ENCODE assay signal across 26 mouse cellular contexts in genomic region chr16:18231047-18231446, GRCm38 (mm10). TPM values are rescaled to one million over a fixed set of nuclear protein-coding genes. Genes with fewer than 3 reads are reported as not detected.
DNase-seq lines count a peak whose midpoint lies in the region; ATAC-seq and TF ChIP-seq lines count a peak whose summit lies in the region.
"Had no signal": no experiment of that assay in that cellular context is flagged by ENCODE, and none has a peak within 500 bp of the region (broad histone marks: within the 10 kb centered on the region; RNA-seq: fewer than 3 reads in every experiment).

No protein-coding gene starts in this region.

- peak overlapping the region; percentile 21; the same call in 1 of the 2 replicates for H3K9ac ChIP-seq in heart, embryonic 12.5 days
- H3K9ac ChIP-seq in limb, embryonic 15.5 days: no peak overlapping the region
- H3K9ac ChIP-seq: embryonic facial prominence, embryonic 13.5 days; hindbrain, embryonic 14.5 days; liver, embryonic 15.5 days had no signal

- H3K4me3 ChIP-seq in heart, embryonic 12.5 days: no peak overlapping the region
- no peak overlapping the region for H3K4me3 ChIP-seq in limb, embryonic 15.5 days
- no peak overlapping the region for H3K4me3 ChIP-seq in limb, embryonic 10.5 days
- no peak overlapping the region for H3K4me3 ChIP-seq in thymus, adult 2 months (ENCODE audit: control insufficient read depth, insufficient read depth, low read length)
- H3K4me3 ChIP-seq: embryonic facial prominence, embryonic 13.5 days; liver, embryonic 15.5 days; midbrain, embryonic 10.5 days had no signal

- DNase-seq in heart, adult 8-10 months (ENCODE audit: low spot score): no peak
- no peak for DNase-seq in limb, embryonic 10.5 days (ENCODE audit: low spot score)
- no peak for DNase-seq in thymus, adult 2 months
- no peak for DNase-seq in adipocyte (ENCODE audit: low spot score)
- DNase-seq: adrenal gland, adult 8-10 months; cerebellum, postnatal 10 days; gastrocnemius, postnatal 25 days; kidney, postnatal 36 days; right cerebral cortex, adult 18-20 months had no signal

- peak overlapping the region; percentile 95 for H3K27ac ChIP-seq in heart, embryonic 12.5 days (ENCODE audit: poor library complexity, severe bottlenecking)
- H3K27ac ChIP-seq in limb, embryonic 15.5 days: 0 out of 2 replicates have a peak overlapping the region, but pooled peaks have one; percentile 9
- H3K27ac ChIP-seq in limb, embryonic 10.5 days: no peak overlapping the region
- H3K27ac ChIP-seq in thymus, adult 2 months (ENCODE audit: control insufficient read depth, insufficient read depth, low read length): peak overlapping the region; percentile 63
- H3K27ac ChIP-seq: embryonic facial prominence, embryonic 13.5 days; hindbrain, embryonic 14.5 days; liver, embryonic 15.5 days; macrophage; midbrain, embryonic 10.5 days had no signal

- H3K4me1 ChIP-seq in heart, embryonic 12.5 days (replicated peaks): peaks cover 70% of the 10 kb centered on the region
- peaks cover 46% of the 10 kb centered on the region for H3K4me1 ChIP-seq in limb, embryonic 15.5 days
- H3K4me1 ChIP-seq in limb, embryonic 10.5 days: peaks cover 42% of the 10 kb centered on the region
- H3K4me1 ChIP-seq in thymus, adult 2 months (replicated peaks; ENCODE audit: control insufficient read depth, insufficient read depth, low read length): peaks cover 62% of the 10 kb centered on the region

- no peak for TF ChIP-seq CTCF in thymus, adult 2 months (IDR thresholded peaks at IDR 0.05; ENCODE audit: borderline replicate concordance, control insufficient read depth, extremely low read depth, insufficient read depth, low read length, poor library complexity)

- no peaks in the 10 kb centered on the region for H3K27me3 ChIP-seq in heart, embryonic 12.5 days (replicated peaks)
- H3K27me3 ChIP-seq in limb, embryonic 15.5 days: no peaks in the 10 kb centered on the region
- no peaks in the 10 kb centered on the region for H3K27me3 ChIP-seq in limb, embryonic 10.5 days (ENCODE audit: low read depth, poor library complexity, severe bottlenecking)
- H3K27me3 ChIP-seq in thymus, adult 2 months (ENCODE audit: control insufficient read depth, insufficient read depth, low read length): no peaks in the 10 kb centered on the region
- H3K27me3 ChIP-seq: embryonic facial prominence, embryonic 13.5 days had no signal

- no peak for ATAC-seq in heart, embryonic 12.5 days (ENCODE audit: insufficient number of reproducible peaks, low FRiP score)
- no peak for ATAC-seq in limb, embryonic 15.5 days (ENCODE audit: insufficient number of reproducible peaks, low FRiP score, low TSS enrichment, low read depth)
- no peak for ATAC-seq in granulocyte monocyte progenitor cell, adult 5-6 weeks (replicated peaks; ENCODE audit: poor library complexity, severe bottlenecking)
- ATAC-seq: forebrain, embryonic 14.5 days; intestine, embryonic 16.5 days had no signal

- 82% methylated on average over 3 of the region's 3 CpGs for WGBS in heart, embryonic 12.5 days
- 82% methylated on average over 3 of the region's 3 CpGs for WGBS in limb, embryonic 15.5 days
- 89% methylated on average over 3 of the region's 3 CpGs for WGBS in limb, embryonic 10.5 days
- 36% methylated on average over 3 of the region's 3 CpGs for WGBS in thymus, adult 2 months

- no peaks in the 10 kb centered on the region for H3K9me3 ChIP-seq in heart, embryonic 12.5 days (replicated peaks)
- no peaks in the 10 kb centered on the region for H3K9me3 ChIP-seq in limb, embryonic 15.5 days
- H3K9me3 ChIP-seq in limb, embryonic 10.5 days (replicated peaks): no peaks in the 10 kb centered on the region
- H3K9me3 ChIP-seq: embryonic facial prominence, embryonic 13.5 days; liver, embryonic 15.5 days; midbrain, embryonic 10.5 days had no signal

- H3K36me3 ChIP-seq in heart, embryonic 12.5 days: peaks cover 30% of the 10 kb centered on the region
- H3K36me3 ChIP-seq in limb, embryonic 15.5 days: peaks cover 28% of the 10 kb centered on the region
- H3K36me3 ChIP-seq in limb, embryonic 10.5 days: peaks cover 45% of the 10 kb centered on the region
- H3K36me3 ChIP-seq in thymus, adult 2 months (ENCODE audit: control insufficient read depth, insufficient read depth, low read length): peaks cover 17% of the 10 kb centered on the region
- H3K36me3 ChIP-seq: liver, embryonic 15.5 days had no signal

- peak overlapping the region; percentile 66 for H3K4me2 ChIP-seq in heart, embryonic 12.5 days
- H3K4me2 ChIP-seq in limb, embryonic 15.5 days: no peak overlapping the region
- H3K4me2 ChIP-seq: embryonic facial prominence, embryonic 13.5 days; hindbrain, embryonic 14.5 days; liver, embryonic 15.5 days had no signal

- no peak for TF ChIP-seq POLR2A in thymus, adult 2 months (IDR thresholded peaks at IDR 0.05; ENCODE audit: control insufficient read depth, extremely low read depth, insufficient read depth, low read length, poor library complexity)

RNA-seq across cellular contexts. Expression of gene Zdhhc8, which starts 3.9 kb away (rescaled TPM):
- 29.5 and 33.0 TPM in 2 replicates for polyA plus RNA-seq in heart, embryonic 12.5 days (2016; fragmentation: Nextera tagmentation; extraction: Ambion mirVana)
- total RNA-seq in heart, adult 8-10 months (2022): 10 to 100 TPM; 19.5 to 24.0 (median 20.8) TPM
- polyA plus RNA-seq in limb, embryonic 15.5 days (2015; fragmentation: Nextera tagmentation; extraction: Ambion mirVana): 20.0 and 23.8 TPM in 2 replicates
- 14.1 and 16.7 TPM in 2 replicates for polyA plus RNA-seq in limb, embryonic 10.5 days (2016; fragmentation: Nextera tagmentation; extraction: Ambion mirVana)
- polyA plus RNA-seq in thymus, adult 2 months (2012; rRNA removed): 316 and 374 TPM in 2 replicates
- 9.7 and 11.4 TPM in 2 replicates for total RNA-seq in granulocyte monocyte progenitor cell, adult 5-6 weeks (2014; fragmentation: Nextera tagmentation)
- 2.3 and 3.6 TPM in 2 replicates for total RNA-seq in granulocyte monocyte progenitor cell, adult 5-6 weeks (2017)

RNA-seq across cellular contexts. Expression of gene Ccdc188, which starts 13.4 kb away (rescaled TPM):
- polyA plus RNA-seq in heart, embryonic 12.5 days (2016; fragmentation: Nextera tagmentation; extraction: Ambion mirVana): 0.14 and 0.15 TPM in 2 replicates
- not detected for total RNA-seq in heart, adult 8-10 months (2022)
- not detected in 2 replicates for polyA plus RNA-seq in limb, embryonic 15.5 days (2015; fragmentation: Nextera tagmentation; extraction: Ambion mirVana)
- not detected in 2 replicates for polyA plus RNA-seq in limb, embryonic 10.5 days (2016; fragmentation: Nextera tagmentation; extraction: Ambion mirVana)
- polyA plus RNA-seq in thymus, adult 2 months (2012; rRNA removed): 0.08 TPM in 2 replicates
- not detected in 2 replicates for total RNA-seq in granulocyte monocyte progenitor cell, adult 5-6 weeks (2014; fragmentation: Nextera tagmentation)
- total RNA-seq in granulocyte monocyte progenitor cell, adult 5-6 weeks (2017): not detected in 2 replicates
- total RNA-seq: adrenal gland, adult 8-10 months; gastrocnemius, postnatal 25 days; layer of hippocampus, postnatal 10 days; left cerebral cortex, postnatal 10 days had no signal
- polyA plus RNA-seq: embryonic facial prominence, embryonic 13.5 days; hindbrain, embryonic 14.5 days; intestine, embryonic 16.5 days; kidney, embryonic 14.5 days; limb, embryonic 14.5 days; liver, embryonic 15.5 days; lung, embryonic 16.5 days; macrophage; midbrain, embryonic 10.5 days; neural tube, embryonic 11.5 days; small intestine, adult 2 months had no signal

RNA-seq across cellular contexts. Expression of gene Trmt2a, which starts 17.4 kb away (rescaled TPM):
- 57.2 and 61.9 TPM in 2 replicates for polyA plus RNA-seq in heart, embryonic 12.5 days (2016; fragmentation: Nextera tagmentation; extraction: Ambion mirVana)
- total RNA-seq in heart, adult 8-10 months (2022): 10 to 100 TPM; 15.8 to 19.5 (median 17.7) TPM
- 103 and 110 TPM in 2 replicates for polyA plus RNA-seq in limb, embryonic 15.5 days (2015; fragmentation: Nextera tagmentation; extraction: Ambion mirVana)
- 118 and 122 TPM in 2 replicates for polyA plus RNA-seq in limb, embryonic 10.5 days (2016; fragmentation: Nextera tagmentation; extraction: Ambion mirVana)
- polyA plus RNA-seq in thymus, adult 2 months (2012; rRNA removed): 96.3 and 98.4 TPM in 2 replicates
- 153 and 177 TPM in 2 replicates for total RNA-seq in granulocyte monocyte progenitor cell, adult 5-6 weeks (2014; fragmentation: Nextera tagmentation)
- total RNA-seq in granulocyte monocyte progenitor cell, adult 5-6 weeks (2017): 99.7 and 109 TPM in 2 replicates

RNA-seq across cellular contexts. Expression of gene Ranbp1, which starts 17.5 kb away (rescaled TPM):
- polyA plus RNA-seq in heart, embryonic 12.5 days (2016; fragmentation: Nextera tagmentation; extraction: Ambion mirVana): 512 and 519 TPM in 2 replicates
- 10 to 100 TPM; 30.5 to 40.3 (median 34.7) TPM for total RNA-seq in heart, adult 8-10 months (2022)
- 431 and 446 TPM in 2 replicates for polyA plus RNA-seq in limb, embryonic 15.5 days (2015; fragmentation: Nextera tagmentation; extraction: Ambion mirVana)
- 1,185 and 1,368 TPM in 2 replicates for polyA plus RNA-seq in limb, embryonic 10.5 days (2016; fragmentation: Nextera tagmentation; extraction: Ambion mirVana)
- 81.8 and 116 TPM in 2 replicates for polyA plus RNA-seq in thymus, adult 2 months (2012; rRNA removed)
- total RNA-seq in granulocyte monocyte progenitor cell, adult 5-6 weeks (2014; fragmentation: Nextera tagmentation): 485 and 506 TPM in 2 replicates
- 446 and 556 TPM in 2 replicates for total RNA-seq in granulocyte monocyte progenitor cell, adult 5-6 weeks (2017)

RNA-seq across cellular contexts. Expression of gene Gm49776, which starts 27.1 kb away (rescaled TPM):
- 1.2 and 1.7 TPM in 2 replicates for polyA plus RNA-seq in heart, embryonic 12.5 days (2016; fragmentation: Nextera tagmentation; extraction: Ambion mirVana)
- not detected for total RNA-seq in heart, adult 8-10 months (2022)
- 0.87 TPM in 1 of 2 replicates, not detected in the other for polyA plus RNA-seq in limb, embryonic 15.5 days (2015; fragmentation: Nextera tagmentation; extraction: Ambion mirVana)
- polyA plus RNA-seq in limb, embryonic 10.5 days (2016; fragmentation: Nextera tagmentation; extraction: Ambion mirVana): 2.5 TPM in 1 of 2 replicates, not detected in the other
- not detected in 2 replicates for polyA plus RNA-seq in thymus, adult 2 months (2012; rRNA removed)
- total RNA-seq in granulocyte monocyte progenitor cell, adult 5-6 weeks (2014; fragmentation: Nextera tagmentation): 2.1 TPM in 1 of 2 replicates, not detected in the other
- total RNA-seq in granulocyte monocyte progenitor cell, adult 5-6 weeks (2017): not detected in 2 replicates
- total RNA-seq: adrenal gland, adult 8-10 months; gastrocnemius, postnatal 25 days; layer of hippocampus, postnatal 10 days; left cerebral cortex, postnatal 10 days had no signal
- polyA plus RNA-seq: hindbrain, embryonic 14.5 days; intestine, embryonic 16.5 days; liver, embryonic 15.5 days; macrophage; small intestine, adult 2 months had no signal
